7 mouse cellular contexts compared by ENCODE assay signal in genomic region chr3:121291560-121292258, GRCm38 (mm10). TPM values are rescaled to one million over a fixed set of nuclear protein-coding genes. Genes with fewer than 3 reads are reported as not detected.
DNase-seq lines count a peak whose midpoint lies in the region; ATAC-seq lines count a peak whose summit lies in the region.

Alg14 (plus strand) TSS chr3:121291773.

- H3K4me3 ChIP-seq in intestine, embryonic 15.5 days (replicated peaks), result peak within 1 kb of the TSS; percentile 60
- H3K4me3 ChIP-seq in midbrain, embryonic 10.5 days, result peak within 1 kb of the TSS; percentile 63

- peak; percentile 98 for DNase-seq in adrenal gland, adult 2 months
- peak; percentile 95 for DNase-seq in embryo, embryonic 11.5 days (ENCODE audit: low read depth, low spot score)
- peak; percentile 93 to 96 for DNase-seq in gastrocnemius, postnatal 36 days
- DNase-seq in left cerebral cortex, postnatal 25 days (ENCODE audit: low spot score in 2 of 2), result peak; percentile 97 to 99
- DNase-seq in midbrain, embryonic 10.5 days (ENCODE audit: low spot score), result peak; percentile 94
- DNase-seq in right cerebral cortex, postnatal 4 days, result peak; percentile 92

- no peaks in the 10 kb centered on the region for H3K4me1 ChIP-seq in intestine, embryonic 15.5 days (replicated peaks)
- peaks cover 11% of the 10 kb centered on the region for H3K4me1 ChIP-seq in midbrain, embryonic 10.5 days

- H3K4me2 ChIP-seq in intestine, embryonic 15.5 days (replicated peaks), result peak within 1 kb of the TSS; percentile 63

- WGBS in intestine, embryonic 15.5 days, result under 1% methylated on average over 42 of the region's 42 CpGs
- WGBS in midbrain, embryonic 10.5 days, result under 1% methylated on average over 42 of the region's 42 CpGs

- peak within 1 kb of the TSS; percentile 96 for H3K27ac ChIP-seq in intestine, embryonic 15.5 days
- H3K27ac ChIP-seq in midbrain, embryonic 10.5 days (replicated peaks), result peak within 1 kb of the TSS; percentile 92

- H3K9me3 ChIP-seq in intestine, embryonic 15.5 days, result no peaks in the 10 kb centered on the region
- no peaks in the 10 kb centered on the region for H3K9me3 ChIP-seq in midbrain, embryonic 10.5 days (replicated peaks)

- H3K36me3 ChIP-seq in intestine, embryonic 15.5 days, result no peaks in the 10 kb centered on the region
- H3K36me3 ChIP-seq in midbrain, embryonic 10.5 days, result no peaks in the 10 kb centered on the region

- ATAC-seq in intestine, embryonic 15.5 days, result peak; percentile 97

- H3K27me3 ChIP-seq in intestine, embryonic 15.5 days (replicated peaks), result no peaks in the 10 kb centered on the region
- H3K27me3 ChIP-seq in midbrain, embryonic 10.5 days (ENCODE audit: low read depth, poor library complexity, severe bottlenecking), result no peaks in the 10 kb centered on the region

- intact Hi-C loops in gastrocnemius, postnatal 36 days (cut with DNase I), result loop anchor here (5.0 kb wide), 1 partner anchor 119 kb away; the partner anchor contains the start of gene Rwdd3
- intact Hi-C loops in left cerebral cortex, postnatal 25 days (cut with DNase I), result loop anchor here (2.0 kb wide), 1 partner anchor 121 kb away; the partner anchor contains the start of gene Rwdd3

- H3K9ac ChIP-seq in intestine, embryonic 15.5 days, result peak within 1 kb of the TSS; percentile 64

RNA-seq across cellular contexts. Expression of gene Alg14, which starts in this region (rescaled TPM):
- 10 to 100 TPM; 37.3 to 39.7 TPM for total RNA-seq in adrenal gland, adult 2 months (2021)
- polyA plus RNA-seq in adrenal gland, adult 2 months (2012; rRNA removed), result 16.1 and 16.4 TPM in 2 replicates
- total RNA-seq in gastrocnemius, postnatal 36 days (2021), result 1 to 10 TPM; 7.0 to 8.7 TPM
- polyA plus RNA-seq in intestine, embryonic 15.5 days (2015; fragmentation: Nextera tagmentation; extraction: Ambion mirVana), result 41.5 and 48.4 TPM in 2 replicates
- 10 to 100 TPM; 15.2 to 16.3 TPM for total RNA-seq in left cerebral cortex, postnatal 25 days (2021)
- polyA plus RNA-seq in midbrain, embryonic 10.5 days (2016; fragmentation: Nextera tagmentation; extraction: Ambion mirVana), result 37.3 and 40.7 TPM in 2 replicates

Comparison
In these comparisons a context has a peak if more than half of its experiments do, and no peak if none do; other contexts are left out.
1. Peak in every context shown above with its lines: DNase-seq, ATAC-seq, H3K4me3 ChIP-seq and H3K27ac ChIP-seq.